Mouse (Mus musculus): Measurements from ENCODE around the gene Faap20.

DNA sequence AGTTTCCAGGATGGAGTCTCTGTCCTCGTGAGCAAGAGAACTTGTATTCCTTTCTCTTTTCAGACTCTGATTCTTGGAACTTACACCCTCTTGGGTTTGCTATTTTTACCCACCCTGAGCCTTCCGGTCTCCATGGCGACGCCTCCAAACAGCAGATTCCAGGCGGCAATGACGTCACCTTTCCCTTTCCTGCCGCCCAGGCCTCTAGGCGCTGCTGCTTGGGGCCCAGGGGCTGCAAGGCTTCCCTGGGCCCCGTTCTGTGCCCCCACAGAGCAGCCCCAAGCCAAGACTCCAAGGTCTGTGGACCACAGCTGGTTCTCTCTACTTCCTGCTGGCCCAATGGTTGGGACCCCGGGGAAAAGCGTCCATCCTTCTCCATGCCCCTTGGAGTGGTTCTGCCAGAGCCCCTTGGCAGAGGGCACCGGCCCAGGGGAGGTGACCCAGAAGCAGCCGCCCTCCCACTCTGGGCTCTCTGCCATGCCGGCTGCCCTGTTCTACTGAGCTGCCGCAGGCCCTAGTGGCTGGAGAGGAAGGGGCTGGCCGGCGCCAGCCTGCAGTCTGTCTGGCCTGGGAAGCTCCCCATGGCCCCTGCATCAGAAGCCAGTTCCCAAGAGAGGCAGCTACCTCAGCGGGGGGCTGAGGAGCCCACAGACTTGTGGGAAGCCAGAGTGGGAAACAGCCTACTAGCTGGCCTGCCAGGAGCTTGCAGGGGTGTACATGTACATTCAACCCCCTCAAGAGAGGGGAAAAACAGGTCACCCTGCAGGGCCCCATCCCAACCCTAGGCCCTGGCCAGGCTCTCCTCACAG is 14.1 kb upstream of the Faap20 start:
- TF ChIP-seq CTCF (conservative IDR thresholded peaks at IDR 0.05; ENCODE audit: low read length), result no peak
- no peak for TF ChIP-seq NANOG (IDR thresholded peaks at IDR 0.05; ENCODE audit: borderline replicate concordance, low read length)
- no peak for TF ChIP-seq POU5F1 (IDR thresholded peaks at IDR 0.05; ENCODE audit: borderline replicate concordance, low read length)

Data from E14TG2a.4 (cell line).